Mouse (Mus musculus) myocyte (in vitro differentiated cells): ENCODE data around the gene Tmem114. TPM values are rescaled to one million over a fixed set of nuclear protein-coding genes. Genes with fewer than 3 reads are reported as not detected.

Source experiments
- H3K27me3 ChIP-seq: one replicate; pipeline ENCODE4 v1.6.1; 2011; ENCODE audit not compliant: control insufficient read depth, insufficient read depth, insufficient read length
- H3K36me3 ChIP-seq: one replicate; pipeline ENCODE4 v1.6.1; 2011; ENCODE audit not compliant: control insufficient read depth, insufficient read depth
- H3K4me2 ChIP-seq: one replicate; pipeline ENCODE4 v1.6.1; 2011; ENCODE audit warnings: low read depth, control low read depth
- H3K4me3 ChIP-seq: one replicate; pipeline ENCODE4 v1.5.1; 2011; ENCODE audit warnings: mild to moderate bottlenecking, control low read depth, moderate library complexity
- H3K79me2 ChIP-seq: one replicate; pipeline ENCODE4 v1.6.1; 2011; ENCODE audit not compliant: control insufficient read depth, insufficient read depth
- H3ac ChIP-seq: one replicate; pipeline ENCODE4 v1.6.1; 2011; ENCODE audit not compliant: control insufficient read depth, insufficient read length
- CEBPB ChIP-seq: IDR thresholded peaks from 2 replicates; pipeline ENCODE4 v1.6.1; 2011; ENCODE audit warnings: mild to moderate bottlenecking, moderate library complexity; ENCODE audit not compliant: poor library complexity, insufficient read depth, severe bottlenecking
- E2F4 ChIP-seq: IDR thresholded peaks from one replicate; pipeline ENCODE4 v1.6.1; 2011; ENCODE audit warnings: mild to moderate bottlenecking, control low read depth, moderate library complexity; ENCODE audit not compliant: insufficient read depth
- MAX ChIP-seq: IDR thresholded peaks from one replicate; pipeline ENCODE4 v1.6.1; 2011; ENCODE audit warnings: low read depth, mild to moderate bottlenecking, control low read depth
- MYOD1 ChIP-seq, 3 experiments: IDR thresholded peaks; one replicate each; pipeline ENCODE4 v1.6.1; 2011; ENCODE audit warnings: control low read depth in 2 of 3, low read depth in 2 of 3, mild to moderate bottlenecking in 2 of 3, moderate library complexity in 1 of 3; ENCODE audit not compliant: insufficient read length in 2 of 3, control insufficient read depth in 1 of 3
- MYOG ChIP-seq, 3 experiments: IDR thresholded peaks; one replicate each; pipeline ENCODE4 v1.6.1; 2011; ENCODE audit warnings: control low read depth in 2 of 3, low read depth in 2 of 3, mild to moderate bottlenecking in 2 of 3; ENCODE audit not compliant: insufficient read length in 2 of 3, control insufficient read depth in 1 of 3, insufficient read depth in 1 of 3
- POLR2A ChIP-seq: IDR thresholded peaks from one replicate; pipeline ENCODE4 v1.6.1; 2011; ENCODE audit warnings: low read depth, mild to moderate bottlenecking, control low read depth, moderate library complexity; ENCODE audit not compliant: insufficient read length
- POLR2AphosphoS2 ChIP-seq: IDR thresholded peaks from one replicate; pipeline ENCODE4 v1.6.1; 2011; ENCODE audit warnings: low read depth, control low read depth; ENCODE audit not compliant: insufficient read length
- REST ChIP-seq: IDR thresholded peaks from one replicate; pipeline ENCODE4 v1.6.1; 2011; ENCODE audit warnings: mild to moderate bottlenecking, control low read depth, moderate library complexity; ENCODE audit not compliant: insufficient read depth, insufficient read length
- SRF ChIP-seq: IDR thresholded peaks from one replicate; pipeline ENCODE4 v1.6.1; 2011; ENCODE audit warnings: low read depth; ENCODE audit not compliant: control insufficient read depth, insufficient read length
- TCF12 ChIP-seq: IDR thresholded peaks from one replicate; pipeline ENCODE4 v1.6.1; 2011; ENCODE audit warnings: mild to moderate bottlenecking, control low read depth; ENCODE audit not compliant: poor library complexity, insufficient read depth, severe bottlenecking
- TCF3 ChIP-seq: IDR thresholded peaks from one replicate; pipeline ENCODE4 v1.6.1; 2011; ENCODE audit warnings: low read depth, control low read depth; ENCODE audit not compliant: insufficient read length
- USF1 ChIP-seq: IDR thresholded peaks from one replicate; pipeline ENCODE4 v1.6.1; 2011; ENCODE audit warnings: low read depth, mild to moderate bottlenecking, control low read depth, moderate library complexity
- polyA plus RNA-seq: library from polyadenylated mRNA; unstranded; fragments of >200 nt; fragmentation: generic; extraction: Trizol; gene quantifications from one replicate; pipeline ENCODE4 v1.2.1, GENCODE M21; 2012; ENCODE audit warnings: missing spikeins

The Tmem114 gene
- polyA plus RNA-seq, 1 experiment: not detected

- no peak for TF ChIP-seq SRF
These were observed 1.3 kb downstream of the Tmem114 start for GRCm38 (mm10) chr16:8423626-8424114.

DNA sequence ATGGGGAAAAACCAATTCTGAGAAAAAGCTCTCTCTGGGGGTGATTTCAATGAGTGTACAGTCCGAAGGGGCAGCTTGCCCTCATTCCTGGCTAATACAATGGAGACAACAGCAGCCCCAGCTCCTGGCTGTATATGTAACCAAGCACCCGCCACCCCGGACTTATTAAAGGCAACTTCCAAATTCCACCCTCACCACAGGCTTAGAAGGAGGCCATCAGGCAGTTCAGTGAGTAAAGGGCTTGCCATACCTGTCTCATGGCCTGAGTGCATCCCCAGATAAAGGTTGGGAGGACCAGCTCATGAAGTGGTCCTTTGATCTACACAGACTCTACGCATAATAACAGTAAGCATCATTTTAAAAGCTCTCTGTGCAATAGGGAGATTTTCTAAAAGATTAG, 4.1 kb downstream of the Tmem114 start:
- TF ChIP-seq TCF3: no peak
- no peak for TF ChIP-seq SRF
- TF ChIP-seq CEBPB: no peak
- no peak for TF ChIP-seq MYOG (IDR thresholded peaks at IDR 0.05; ENCODE audit: control insufficient read depth in 1 of 3, insufficient read depth in 1 of 3, insufficient read length in 2 of 3, low read depth in 2 of 3)
- Histone ChIP-seq H3K4me3 (no peak overlapping the region), H3K4me2 (no peak overlapping the region), H3ac (no peak overlapping the region), H3K36me3 (no peaks in the 10 kb centered on the region), H3K27me3 (peaks cover 49% of the 10 kb centered on the region), H3K79me2 (no peaks in the 10 kb centered on the region)

More at GRCm38 (mm10) chr16:8423626-8424114, 1.3 kb downstream of the Tmem114 start:
- H3K4me3 ChIP-seq: no peak overlapping the region
- H3K79me2 ChIP-seq: no peaks in the 10 kb centered on the region
- H3K27me3 ChIP-seq: peaks cover 40% of the 10 kb centered on the region
- H3ac ChIP-seq: no peak overlapping the region
- H3K36me3 ChIP-seq: no peaks in the 10 kb centered on the region
- no peak overlapping the region for H3K4me2 ChIP-seq

- TF ChIP-seq TCF12 (no peak), E2F4 (no peak), POLR2AphosphoS2 (no peak), TCF3 (no peak), REST (no peak), POLR2A (no peak), CEBPB (no peak), MYOD1 (IDR thresholded peaks at IDR 0.05; ENCODE audit: control insufficient read depth in 1 of 3, insufficient read length in 2 of 3, low read depth in 2 of 3) (no peak), MAX (no peak), USF1 (no peak), SRF (no peak), MYOG (IDR thresholded peaks at IDR 0.05; ENCODE audit: control insufficient read depth in 1 of 3, insufficient read depth in 1 of 3, insufficient read length in 2 of 3, low read depth in 2 of 3) (no peak)
- peaks cover 54% of the 10 kb centered on the region for H3K27me3 ChIP-seq
These were observed 4.6 kb downstream of the Tmem114 start for GRCm38 (mm10) chr16:8420381-8420780.

GRCm38 (mm10) chr16:8419666-8420065, 5.3 kb downstream of the Tmem114 start:
- Histone ChIP-seq H3K36me3 (no peaks in the 10 kb centered on the region), H3ac (no peak overlapping the region), H3K4me2 (no peak overlapping the region), H3K79me2 (no peaks in the 10 kb centered on the region), H3K4me3 (no peak overlapping the region), H3K27me3 (peaks cover 58% of the 10 kb centered on the region)
- TF ChIP-seq CEBPB: no peak
- TF ChIP-seq MYOG (IDR thresholded peaks at IDR 0.05; ENCODE audit: control insufficient read depth in 1 of 3, insufficient read depth in 1 of 3, insufficient read length in 2 of 3, low read depth in 2 of 3): no peak

More at GRCm38 (mm10) chr16:8420381-8420780, 4.6 kb downstream of the Tmem114 start:
- Histone ChIP-seq H3ac (no peak overlapping the region), H3K4me3 (no peak overlapping the region), H3K4me2 (no peak overlapping the region), H3K36me3 (no peaks in the 10 kb centered on the region), H3K79me2 (no peaks in the 10 kb centered on the region)

DNA sequence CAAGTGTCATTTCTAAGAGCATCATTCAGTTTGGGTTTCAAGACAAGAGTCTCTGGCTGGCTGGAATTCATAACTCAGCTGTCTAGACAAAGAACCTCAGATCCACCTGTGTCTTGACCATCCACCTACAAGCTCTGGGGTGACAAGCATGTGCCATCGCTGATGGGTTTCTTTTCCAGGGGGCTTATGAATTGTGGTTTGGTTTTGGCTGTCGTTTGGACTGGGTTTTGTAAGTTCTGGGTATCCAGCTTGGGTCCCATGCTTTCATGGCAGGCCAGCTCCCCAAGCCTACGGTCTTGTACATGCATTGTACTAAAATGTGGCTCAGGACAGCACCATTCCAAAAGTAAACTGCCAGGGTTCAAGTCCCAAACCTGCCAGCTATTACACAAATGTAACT, 6.8 kb downstream of the Tmem114 start:
- TF ChIP-seq TCF12: no peak
- no peak for TF ChIP-seq POLR2A
- no peak for TF ChIP-seq REST
- no peak for TF ChIP-seq POLR2AphosphoS2
- no peak for TF ChIP-seq SRF
- TF ChIP-seq MAX: no peak
- no peak for TF ChIP-seq CEBPB
- TF ChIP-seq E2F4: no peak
- TF ChIP-seq MYOG (IDR thresholded peaks at IDR 0.05; ENCODE audit: control insufficient read depth in 1 of 3, insufficient read depth in 1 of 3, insufficient read length in 2 of 3, low read depth in 2 of 3): no peak
- no peak for TF ChIP-seq MYOD1 (IDR thresholded peaks at IDR 0.05; ENCODE audit: control insufficient read depth in 1 of 3, insufficient read length in 2 of 3, low read depth in 2 of 3)
- TF ChIP-seq USF1: no peak
- no peak for TF ChIP-seq TCF3
- no peaks in the 10 kb centered on the region for H3K36me3 ChIP-seq
- no peak overlapping the region for H3ac ChIP-seq
- H3K4me2 ChIP-seq: no peak overlapping the region
- H3K4me3 ChIP-seq: no peak overlapping the region
- H3K27me3 ChIP-seq: peaks cover 51% of the 10 kb centered on the region
- H3K79me2 ChIP-seq: no peaks in the 10 kb centered on the region
